Mouse (Mus musculus) limb, embryonic 13.5 days (tissue): Measurements from ENCODE around the gene Trove2. TPM values are rescaled to one million over a fixed set of nuclear protein-coding genes. Genes with fewer than 3 reads are reported as not detected.
"Not testable (repeated sequence)": the region's sequence is repeated elsewhere in the genome, so short reads cannot be mapped to it uniquely, and the experiment has no call there.

Experiments
- ATAC-seq: fragments of 200-750 bp; cut with Nextera tagmentation; 2 replicates; pipeline ENCODE4 v1.8.0; 2017; ENCODE audit warnings: low read depth, moderate number of reproducible peaks, moderate TSS enrichment; ENCODE audit not compliant: low FRiP score
- H3K27ac ChIP-seq: fragments of 300-500 bp; sonication (generic); 2 replicates; pipeline ENCODE4 v1.5.1; 2015; ENCODE audit warnings: inconsistent platforms, mild to moderate bottlenecking, moderate library complexity
- H3K27me3 ChIP-seq: fragments of 300-500 bp; sonication (generic); 2 replicates; pipeline ENCODE4 v1.6.1; 2015; ENCODE audit warnings: mild to moderate bottlenecking, inconsistent platforms
- H3K36me3 ChIP-seq: fragments of 300-500 bp; sonication (generic); 2 replicates; pipeline ENCODE4 v1.6.1; 2015; ENCODE audit warnings: inconsistent platforms, mild to moderate bottlenecking, moderate library complexity
- H3K4me1 ChIP-seq: fragments of 300-500 bp; sonication (generic); 2 replicates; pipeline ENCODE4 v1.6.1; 2015; ENCODE audit warnings: inconsistent platforms
- H3K4me2 ChIP-seq: fragments of 300-500 bp; sonication (generic); replicated peaks from 2 replicates; pipeline ENCODE4 v1.6.1; 2015; ENCODE audit warnings: inconsistent platforms, mild to moderate bottlenecking, moderate library complexity
- H3K4me3 ChIP-seq: fragments of 300-500 bp; sonication (generic); 2 replicates; pipeline ENCODE4 v1.5.1; 2015; ENCODE audit warnings: moderate library complexity, mild to moderate bottlenecking, inconsistent platforms
- H3K9ac ChIP-seq: fragments of 300-500 bp; sonication (generic); 2 replicates; pipeline ENCODE4 v1.6.1; 2015; ENCODE audit warnings: mild to moderate bottlenecking, inconsistent platforms
- H3K9me3 ChIP-seq: fragments of 300-500 bp; sonication (generic); 2 replicates; pipeline ENCODE4 v1.6.1; 2016; ENCODE audit warnings: inconsistent platforms
- WGBS: fragments of 180-500 bp; shearing (Covaris S2); methylation state at CpG from one replicate; pipeline ENCODE4 v1.1.7; 2015; 5-methylcytosine and 5-hydroxymethylcytosine counted together
- polyA plus RNA-seq: library from polyadenylated mRNA; unstranded; fragments of >200 nt; fragmentation: Nextera tagmentation; extraction: Ambion mirVana; gene quantifications from 2 replicates; pipeline ENCODE4 v1.2.1, GENCODE M21; 2015

The Trove2 gene
- polyA plus RNA-seq, 1 experiment from 2014 or later = 28.6 TPM

DNA sequence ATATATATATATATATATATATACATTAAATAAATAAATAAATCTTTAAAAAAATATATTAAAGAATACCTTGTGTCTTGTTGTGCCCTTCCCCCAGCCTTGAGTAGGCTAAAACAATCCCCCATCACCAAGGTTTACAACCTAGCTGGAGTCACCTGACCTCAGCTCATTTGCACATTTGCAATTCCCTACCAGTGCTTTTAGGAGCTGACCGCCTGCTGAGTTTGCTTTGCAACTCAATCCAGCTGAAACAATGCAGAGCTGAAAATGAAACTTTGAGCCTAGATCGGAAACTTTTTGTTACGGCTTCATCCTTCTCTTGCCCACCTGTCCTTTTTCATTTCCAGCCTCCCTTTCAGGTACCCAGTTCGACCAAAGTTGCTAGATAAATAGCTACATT is 45.2 kb downstream of the Trove2 start:
- 42% methylated on average over 4 of the region's 4 CpGs for WGBS
- Histone ChIP-seq H3K9me3 (no peaks in the 10 kb centered on the region), H3K9ac (no peak overlapping the region), H3K27me3 (no peaks in the 10 kb centered on the region), H3K4me3 (no peak overlapping the region), H3K4me1 (no peaks in the 10 kb centered on the region), H3K4me2 (no peak overlapping the region), H3K36me3 (no peaks in the 10 kb centered on the region), H3K27ac (no peak overlapping the region)
- no peak for ATAC-seq

DNA sequence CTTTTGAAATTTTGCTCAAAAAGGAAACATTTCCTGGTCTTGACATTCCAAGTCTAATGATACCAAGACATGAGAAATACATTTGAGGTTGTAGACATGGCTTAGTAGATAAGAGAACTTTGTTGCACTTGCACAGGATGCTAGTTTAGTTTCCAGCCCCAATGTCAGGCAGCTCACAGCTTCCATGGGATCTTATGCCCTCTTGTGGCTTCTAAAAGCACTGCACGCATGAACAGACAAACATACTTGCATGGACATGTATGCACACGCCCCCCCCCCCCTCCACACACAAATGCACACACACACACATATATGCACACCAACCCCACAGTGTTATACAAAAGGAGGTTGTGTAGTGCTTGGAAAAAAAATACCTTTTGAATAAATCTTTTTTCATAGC is 46.0 kb downstream of the Trove2 start:
- ATAC-seq = no peak
- WGBS = 75% methylated on average over 2 of the region's 2 CpGs
- H3K4me2 ChIP-seq = no peak overlapping the region

DNA sequence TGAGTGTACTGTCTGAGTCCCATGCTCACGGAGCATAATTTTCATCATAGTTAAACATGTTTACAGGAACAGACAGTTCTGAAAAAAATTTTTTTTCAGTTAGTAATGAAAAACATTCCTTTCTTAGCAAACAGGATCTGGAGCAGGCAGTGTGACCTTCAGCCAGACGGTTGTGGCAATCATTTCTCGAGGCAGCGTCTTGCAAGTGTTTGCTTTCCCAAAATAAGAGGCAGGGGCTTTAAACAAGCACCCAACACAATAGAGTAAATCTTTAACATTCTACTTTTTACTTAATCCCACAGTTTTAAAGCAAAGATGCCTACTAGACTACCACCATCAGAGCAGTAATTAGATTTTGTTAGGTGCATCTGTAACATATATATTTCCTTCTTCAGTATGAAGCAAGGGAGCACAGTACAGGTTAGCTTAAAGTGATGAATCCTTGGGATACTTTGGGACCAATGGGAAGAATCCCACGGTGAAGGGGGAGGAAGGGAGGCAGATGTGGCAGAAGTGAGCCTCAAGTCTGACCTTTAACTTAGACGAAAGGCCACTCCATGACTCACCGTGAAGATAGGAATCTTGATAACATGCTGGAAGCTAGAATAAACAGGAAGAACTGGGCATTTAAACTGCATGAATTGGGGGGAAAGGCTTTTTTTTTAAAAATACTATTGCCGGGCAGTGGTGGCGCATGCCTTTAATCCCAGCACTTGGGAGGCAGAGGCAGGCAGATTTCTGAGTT is 49.0 kb downstream of the Trove2 start:
- Histone ChIP-seq H3K4me2 (no peak overlapping the region), H3K4me1 (no peaks in the 10 kb centered on the region), H3K27ac (no peak overlapping the region), H3K9me3 (no peaks in the 10 kb centered on the region), H3K27me3 (no peaks in the 10 kb centered on the region), H3K4me3 (no peak overlapping the region), H3K9ac (no peak overlapping the region), H3K36me3 (no peaks in the 10 kb centered on the region)
- 68% methylated on average over 9 of the region's 9 CpGs for WGBS
- no peak for ATAC-seq

More for the DNA sequence above, 46.0 kb downstream of the Trove2 start:
- Histone ChIP-seq H3K36me3 (no peaks in the 10 kb centered on the region), H3K4me1 (no peaks in the 10 kb centered on the region), H3K9ac (no peak overlapping the region), H3K27ac (no peak overlapping the region), H3K4me3 (no peak overlapping the region), H3K27me3 (no peaks in the 10 kb centered on the region), H3K9me3 (no peaks in the 10 kb centered on the region)

DNA sequence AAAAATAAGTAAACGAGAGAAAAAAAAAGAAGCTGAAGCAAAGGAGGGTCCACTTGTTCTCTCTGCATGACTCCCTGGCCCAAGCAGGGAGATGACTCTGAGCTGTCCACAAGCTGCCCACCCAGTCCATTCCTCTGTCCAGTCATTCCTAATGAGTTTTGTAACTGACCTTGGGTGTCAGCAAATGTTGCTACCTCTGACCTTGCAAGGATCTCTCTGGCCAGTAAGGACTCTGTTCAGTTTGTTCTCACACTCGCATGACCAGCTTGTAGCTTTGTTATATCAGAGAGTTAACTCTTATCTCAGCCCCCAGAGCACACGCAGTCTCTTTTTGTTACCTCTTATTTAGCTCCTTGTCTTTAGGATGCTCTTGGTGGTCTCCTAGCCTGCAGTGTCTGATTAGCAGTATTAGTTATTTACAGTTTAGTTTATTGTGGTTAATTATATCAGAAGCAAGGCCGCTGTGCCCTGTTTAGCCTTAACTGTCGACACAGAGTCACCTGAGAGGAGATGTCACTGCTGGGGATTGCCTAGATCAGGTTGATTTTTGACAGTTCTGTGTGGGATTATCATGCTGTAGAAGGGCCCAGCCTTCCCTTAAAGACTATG is 52.3 kb downstream of the Trove2 start:
- Histone ChIP-seq H3K36me3 (no peaks in the 10 kb centered on the region), H3K4me2 (no peak overlapping the region), H3K27ac (no peak overlapping the region), H3K9ac (no peak overlapping the region), H3K4me1 (no peaks in the 10 kb centered on the region), H3K4me3 (no peak overlapping the region), H3K27me3 (no peaks in the 10 kb centered on the region), H3K9me3 (no peaks in the 10 kb centered on the region)
- 79% methylated on average over 5 of the region's 5 CpGs for WGBS
- ATAC-seq = no peak

DNA sequence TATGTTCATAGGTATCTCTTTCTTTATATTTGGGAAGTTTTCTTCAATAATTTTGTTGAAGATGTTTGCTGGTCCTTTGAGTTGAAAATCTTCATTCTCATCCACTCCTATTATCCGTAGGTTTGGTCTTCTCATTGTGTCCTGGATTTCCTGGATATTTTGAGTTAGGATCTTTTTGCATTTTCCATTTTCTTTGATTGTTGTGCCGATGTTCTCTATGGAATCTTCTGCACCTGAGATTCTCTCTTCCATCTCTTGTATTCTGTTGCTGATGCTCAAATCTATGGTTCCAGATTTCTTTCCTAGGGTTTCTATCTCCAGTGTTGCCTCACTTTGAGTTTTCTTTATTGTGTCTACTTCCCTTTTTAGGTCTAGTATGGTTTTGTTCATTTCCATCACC is 60.8 kb downstream of the Trove2 start, which contains the start of gene Glrx2:
Gene Glrx2, plus strand, starts transcription at position 301 of the 400 bp plus-strand sequence.
- not testable (repeated sequence) for H3K4me1 ChIP-seq, H3K27ac ChIP-seq, H3K4me2 ChIP-seq, H3K9me3 ChIP-seq, H3K9ac ChIP-seq, H3K27me3 ChIP-seq, H3K4me3 ChIP-seq, ATAC-seq, H3K36me3 ChIP-seq
- WGBS = no CpG with 5 or more reads among the region's 2 CpGs

DNA sequence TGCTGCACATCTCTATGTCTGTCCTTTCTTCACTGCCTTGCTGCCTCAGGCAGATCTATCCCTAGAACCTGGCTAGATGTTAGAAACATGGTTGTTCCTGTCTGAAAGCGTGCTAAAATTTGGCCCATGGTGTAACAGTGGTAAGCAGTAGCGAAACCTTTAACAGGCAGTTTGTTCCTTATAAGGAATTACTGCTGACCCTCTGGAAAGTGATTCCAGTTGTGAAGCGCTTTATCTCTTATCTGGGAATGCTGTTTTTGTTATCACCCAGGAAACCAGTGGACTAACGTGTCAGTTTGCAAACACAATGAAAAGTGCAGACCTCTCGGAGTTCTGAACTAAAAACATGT is 66.3 kb downstream of the Trove2 start:
- ATAC-seq = no peak
- H3K4me3 ChIP-seq = no peak overlapping the region

DNA sequence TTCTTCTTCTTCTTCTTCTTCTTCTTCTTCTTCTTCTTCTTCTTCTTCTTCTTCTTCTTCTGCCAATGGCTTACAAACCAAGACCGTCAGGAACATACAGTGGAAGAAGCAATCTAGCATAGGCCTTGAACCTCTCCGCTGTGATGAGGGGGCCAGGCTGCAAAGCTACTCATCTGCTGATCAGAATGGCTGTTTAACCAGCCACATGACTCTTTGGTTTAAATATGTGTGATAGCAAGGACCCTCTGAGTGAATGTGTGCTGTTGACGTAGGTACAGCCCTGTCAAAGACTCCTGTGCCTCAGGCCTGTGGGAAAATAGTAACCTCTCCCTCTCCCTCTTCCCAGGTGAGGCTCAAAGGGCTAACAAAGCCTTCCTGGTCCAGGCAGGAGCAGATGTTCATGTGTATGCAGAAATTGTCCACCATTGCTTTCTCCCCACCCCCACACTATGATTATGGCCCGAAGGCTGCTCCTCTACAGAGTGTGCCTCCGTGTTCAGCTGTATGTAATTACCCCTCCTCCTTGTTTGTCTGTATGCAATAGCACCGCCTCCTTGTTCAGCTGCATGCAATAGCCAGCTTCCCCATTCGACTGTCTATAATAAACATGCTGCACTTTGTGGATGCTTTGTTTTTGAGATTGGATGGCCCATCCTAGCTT is 66.8 kb downstream of the Trove2 start:
- H3K36me3 ChIP-seq = no peaks in the 10 kb centered on the region
- no peak for ATAC-seq
- WGBS = 53% methylated on average over 7 of the region's 7 CpGs
- H3K4me2 ChIP-seq = no peak overlapping the region
- 0 out of 2 replicates have a peak, but pooled peaks cover 6% of the 10 kb centered on the region for H3K4me1 ChIP-seq
- H3K9me3 ChIP-seq = no peaks in the 10 kb centered on the region
- no peak overlapping the region for H3K27ac ChIP-seq
- H3K27me3 ChIP-seq = no peaks in the 10 kb centered on the region
- H3K9ac ChIP-seq = no peak overlapping the region
- H3K4me3 ChIP-seq = no peak overlapping the region

More for the DNA sequence above, 66.3 kb downstream of the Trove2 start:
- Histone ChIP-seq H3K27ac (no peak overlapping the region), H3K9me3 (no peaks in the 10 kb centered on the region), H3K4me1 (0 out of 2 replicates have a peak, but pooled peaks cover 6% of the 10 kb centered on the region), H3K36me3 (no peaks in the 10 kb centered on the region), H3K9ac (no peak overlapping the region), H3K27me3 (no peaks in the 10 kb centered on the region), H3K4me2 (no peak overlapping the region)
- WGBS = 80% methylated on average over 5 of the region's 5 CpGs

DNA sequence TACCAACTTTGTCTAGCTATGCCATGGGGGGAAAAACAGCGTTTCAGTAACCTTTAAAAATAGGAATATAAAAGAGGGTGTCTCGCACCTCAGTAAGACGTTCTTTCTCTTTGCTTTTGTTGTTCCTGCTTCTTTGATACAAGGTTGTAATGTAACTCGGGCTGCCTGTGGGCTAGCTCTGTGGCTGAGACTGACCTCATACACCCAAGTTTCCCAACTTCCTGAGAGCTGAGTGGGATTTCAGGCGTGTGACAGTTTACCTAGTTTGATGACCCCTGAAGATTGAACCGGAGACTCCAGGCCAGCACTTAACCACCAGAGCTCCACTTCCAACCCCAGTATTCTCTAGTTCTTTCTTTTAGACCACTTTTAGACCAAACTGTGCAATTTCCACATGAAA is 68.5 kb downstream of the Trove2 start:
- Histone ChIP-seq H3K4me3 (no peak overlapping the region), H3K4me2 (no peak overlapping the region), H3K27me3 (no peaks in the 10 kb centered on the region), H3K9ac (no peak overlapping the region), H3K36me3 (no peaks in the 10 kb centered on the region), H3K27ac (no peak overlapping the region), H3K4me1 (0 out of 2 replicates have a peak, but pooled peaks cover 6% of the 10 kb centered on the region), H3K9me3 (no peaks in the 10 kb centered on the region)
- 70% methylated on average over 6 of the region's 6 CpGs for WGBS
- no peak for ATAC-seq

DNA sequence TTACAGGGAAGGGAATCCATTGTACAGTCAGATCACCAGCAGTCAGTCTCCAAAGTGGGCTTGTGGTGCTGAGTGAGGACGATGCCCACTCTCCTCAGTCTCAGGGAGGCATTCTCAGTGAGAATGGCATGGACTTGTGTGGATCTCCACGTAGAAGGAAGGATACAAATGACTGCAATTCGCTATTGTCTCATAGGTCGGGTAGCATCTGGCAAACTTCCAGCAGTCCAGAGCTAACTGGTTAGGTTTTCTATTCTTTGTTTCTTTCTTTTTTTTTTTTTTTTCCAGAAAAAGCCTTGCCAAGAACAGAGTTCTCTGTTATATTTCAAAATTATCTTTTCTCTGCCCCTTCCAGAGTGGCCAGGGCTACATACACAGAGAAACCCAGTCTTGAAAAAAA is 69.9 kb downstream of the Trove2 start:
- no peaks in the 10 kb centered on the region for H3K27me3 ChIP-seq
- H3K9me3 ChIP-seq = no peaks in the 10 kb centered on the region
- no peak overlapping the region for H3K27ac ChIP-seq
- H3K9ac ChIP-seq = no peak overlapping the region
- no peak overlapping the region for H3K4me3 ChIP-seq
- H3K36me3 ChIP-seq = no peaks in the 10 kb centered on the region
- 80% methylated on average over 4 of the region's 4 CpGs for WGBS
- 0 out of 2 replicates have a peak, but pooled peaks cover 6% of the 10 kb centered on the region for H3K4me1 ChIP-seq
- H3K4me2 ChIP-seq = no peak overlapping the region
- no peak for ATAC-seq

DNA sequence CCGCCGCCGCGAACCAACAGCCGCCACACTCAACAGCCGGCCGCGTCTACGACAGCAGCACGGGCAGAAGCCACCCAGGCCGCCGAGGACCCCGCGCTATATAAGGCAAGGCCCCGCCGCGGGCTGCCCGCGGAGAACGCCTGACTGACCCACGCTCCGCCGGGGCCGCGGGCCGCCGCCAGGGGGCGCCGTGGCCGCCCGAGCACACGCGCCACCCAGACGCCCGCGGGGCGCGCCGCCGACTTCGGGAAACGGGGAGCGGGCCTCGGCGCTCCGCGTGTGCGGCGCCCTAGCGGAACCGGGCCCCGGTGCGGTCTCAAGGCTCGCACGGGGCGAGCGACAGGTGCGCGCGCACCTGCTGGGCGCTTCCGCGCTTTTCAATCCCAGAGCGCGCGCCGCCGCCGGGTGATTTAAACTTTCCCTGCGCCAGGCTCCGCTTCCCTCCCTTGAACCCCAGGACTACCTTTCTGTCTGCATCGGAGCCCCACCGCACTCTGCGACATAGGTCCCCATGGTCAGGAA is 74.1 kb downstream of the Trove2 start, which contains the start of gene Cdc73:
Gene Cdc73, minus strand, starts transcription at position 153 of the 522 bp plus-strand sequence.
- WGBS = 0% methylated on average over 73 of the region's 74 CpGs
- Histone ChIP-seq H3K9ac (peak within 1 kb of the TSS; percentile 94), H3K27ac (peak within 1 kb of the TSS; percentile 90), H3K36me3 (peaks cover 7% of the 10 kb centered on the region), H3K4me3 (peak within 1 kb of the TSS; percentile 85), H3K4me1 (peaks cover 13% of the 10 kb centered on the region), H3K4me2 (peak within 1 kb of the TSS; percentile 74), H3K9me3 (no peaks in the 10 kb centered on the region), H3K27me3 (no peaks in the 10 kb centered on the region)
- peak; percentile 99 for ATAC-seq

DNA sequence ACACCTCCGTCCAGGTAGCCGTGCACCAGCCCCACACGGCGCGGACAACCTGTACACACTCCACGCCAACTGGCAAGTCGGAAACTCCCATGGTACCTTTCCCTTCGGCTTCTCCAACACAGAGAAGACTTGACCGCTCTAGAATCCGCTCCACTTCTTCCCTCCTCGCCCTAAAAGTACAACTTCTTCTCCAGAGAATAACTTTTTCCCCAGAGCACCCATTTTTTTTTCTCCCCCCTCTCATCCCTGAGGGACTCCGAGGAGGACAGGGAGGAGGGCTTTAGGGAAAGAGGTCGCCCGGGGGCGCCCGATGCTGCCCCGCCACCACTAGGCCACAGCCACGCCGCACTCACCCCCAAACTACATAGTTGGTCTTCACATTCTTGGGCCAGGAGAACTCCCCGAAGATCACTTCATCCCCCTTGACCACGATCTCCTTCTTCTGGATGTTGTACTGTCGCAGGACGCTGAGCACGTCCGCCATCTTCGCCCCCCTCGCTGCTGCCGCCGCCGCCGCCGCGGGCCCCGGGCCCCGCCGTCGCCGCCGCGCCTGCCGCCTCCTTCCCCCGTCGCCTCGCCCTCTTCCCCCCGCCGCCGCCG is 74.6 kb downstream of the Trove2 start:
- H3K4me3 ChIP-seq = peak overlapping the region; percentile 85
- peaks cover 11% of the 10 kb centered on the region for H3K36me3 ChIP-seq
- H3K9ac ChIP-seq = peak overlapping the region; percentile 94
- peak overlapping the region; percentile 90 for H3K27ac ChIP-seq
- peak; percentile 77 for ATAC-seq
- under 1% methylated on average over 42 of the region's 48 CpGs for WGBS
- H3K9me3 ChIP-seq = no peaks in the 10 kb centered on the region
- H3K4me1 ChIP-seq = peaks cover 13% of the 10 kb centered on the region
- no peaks in the 10 kb centered on the region for H3K27me3 ChIP-seq
- H3K4me2 ChIP-seq = peak overlapping the region; percentile 74

DNA sequence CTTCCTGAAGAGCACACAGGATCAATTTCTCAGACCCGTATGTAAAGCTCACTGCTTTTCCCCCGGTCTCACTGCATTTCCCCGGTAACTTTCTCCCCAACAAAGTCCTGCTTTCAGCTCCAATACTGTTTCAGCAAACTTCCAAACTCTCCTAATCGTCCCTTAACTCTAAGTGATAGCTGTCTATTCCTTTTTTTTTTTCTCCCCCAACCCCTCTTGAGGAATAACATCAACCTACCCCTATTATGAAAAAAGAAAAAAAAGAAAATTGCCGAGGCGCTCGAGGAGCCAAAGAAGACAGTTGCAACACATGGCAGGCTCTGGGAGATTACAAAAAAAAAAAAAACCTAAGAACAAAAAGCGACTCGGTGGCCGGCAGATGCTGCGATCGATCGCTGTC is 75.1 kb downstream of the Trove2 start:
- H3K27ac ChIP-seq = no peak overlapping the region
- H3K4me1 ChIP-seq = peaks cover 13% of the 10 kb centered on the region
- no peaks in the 10 kb centered on the region for H3K27me3 ChIP-seq
- H3K9me3 ChIP-seq = no peaks in the 10 kb centered on the region
- H3K36me3 ChIP-seq = peaks cover 15% of the 10 kb centered on the region
- no peak for ATAC-seq
- peak overlapping the region; percentile 74 for H3K4me2 ChIP-seq
- peak overlapping the region; percentile 85 for H3K4me3 ChIP-seq
- WGBS = 0% methylated on average over 13 of the region's 13 CpGs
- H3K9ac ChIP-seq = peak overlapping the region; percentile 94
